Mouse (Mus musculus): Measurements from ENCODE around the gene Cluh. TPM values are rescaled to one million over a fixed set of nuclear protein-coding genes. Genes with fewer than 3 reads are reported as not detected.

Gene Cluh
- polyA plus RNA-seq, 1 experiment from 2014 or later: 18.9 TPM

- Histone ChIP-seq H3K27ac (replicated peaks) (no peak overlapping the region), H3K9ac (replicated peaks) (no peak overlapping the region), H3K27me3 (replicated peaks) (no peaks in the 10 kb centered on the region), H3K4me1 (no peaks in the 10 kb centered on the region), H3K4me3 (replicated peaks) (no peak overlapping the region), H3K9me3 (replicated peaks) (no peaks in the 10 kb centered on the region), H3K4me2 (no peak overlapping the region), H3K36me3 (peaks cover 17% of the 10 kb centered on the region)
- 82% methylated on average over 1 of the region's 1 CpGs for WGBS
- ATAC-seq (ENCODE audit: low FRiP score): no peak
Observed at GRCm38 (mm10) chr11:74692151-74692550, 42.9 kb downstream of the Cluh start.

GRCm38 (mm10) chr11:74699505-74699904 lies 50.2 kb downstream of the Cluh start:
- WGBS: 98% methylated on average over 2 of the region's 2 CpGs
- H3K9ac ChIP-seq (replicated peaks): no peak overlapping the region
- H3K4me2 ChIP-seq: no peak overlapping the region
- H3K4me1 ChIP-seq: no peaks in the 10 kb centered on the region; the same call in 1 of the 2 replicates
- H3K36me3 ChIP-seq: peaks cover 21% of the 10 kb centered on the region
- ATAC-seq (ENCODE audit: low FRiP score): no peak
- H3K27me3 ChIP-seq (replicated peaks): no peaks in the 10 kb centered on the region
- H3K9me3 ChIP-seq (replicated peaks): no peaks in the 10 kb centered on the region
- no peak overlapping the region for H3K4me3 ChIP-seq (replicated peaks)
- no peak overlapping the region for H3K27ac ChIP-seq (replicated peaks)

GRCm38 (mm10) chr11:74704068-74704467 lies 54.8 kb downstream of the Cluh start:
- H3K9me3 ChIP-seq (replicated peaks): no peaks in the 10 kb centered on the region
- no peak overlapping the region for H3K27ac ChIP-seq (replicated peaks)
- H3K27me3 ChIP-seq (replicated peaks): no peaks in the 10 kb centered on the region
- H3K4me1 ChIP-seq: peaks cover 6% of the 10 kb centered on the region; the same call in 1 of the 2 replicates
- peaks cover under 1% of the 10 kb centered on the region; the same call in 1 of the 2 replicates for H3K36me3 ChIP-seq
- ATAC-seq (ENCODE audit: low FRiP score): no peak
- 92% methylated on average over 2 of the region's 2 CpGs for WGBS
- H3K4me3 ChIP-seq (replicated peaks): no peak overlapping the region
- H3K4me2 ChIP-seq: no peak overlapping the region
- H3K9ac ChIP-seq (replicated peaks): no peak overlapping the region

GRCm38 (mm10) chr11:74708781-74709180 lies 59.5 kb downstream of the Cluh start:
- H3K36me3 ChIP-seq: no peaks in the 10 kb centered on the region
- peaks cover 9% of the 10 kb centered on the region for H3K4me1 ChIP-seq
- no peak overlapping the region for H3K4me2 ChIP-seq
- no peak overlapping the region for H3K4me3 ChIP-seq (replicated peaks)
- no peak for ATAC-seq (ENCODE audit: low FRiP score)
- H3K9me3 ChIP-seq (replicated peaks): no peaks in the 10 kb centered on the region
- no peak overlapping the region for H3K9ac ChIP-seq (replicated peaks)
- no peaks in the 10 kb centered on the region for H3K27me3 ChIP-seq (replicated peaks)
- 66% methylated on average over 1 of the region's 1 CpGs for WGBS
- no peak overlapping the region for H3K27ac ChIP-seq (replicated peaks)

- H3K9ac ChIP-seq (replicated peaks): no peak overlapping the region
- no peaks in the 10 kb centered on the region for H3K27me3 ChIP-seq (replicated peaks)
- H3K4me3 ChIP-seq (replicated peaks): no peak overlapping the region
- no peak for ATAC-seq (ENCODE audit: low FRiP score)
- no peaks in the 10 kb centered on the region for H3K9me3 ChIP-seq (replicated peaks)
- H3K27ac ChIP-seq (replicated peaks): no peak overlapping the region
- no peak overlapping the region for H3K4me2 ChIP-seq
- H3K4me1 ChIP-seq: peaks cover 7% of the 10 kb centered on the region
- H3K36me3 ChIP-seq: no peaks in the 10 kb centered on the region
- WGBS: 94% methylated on average over 1 of the region's 1 CpGs
Observed at GRCm38 (mm10) chr11:74710671-74711070, 61.4 kb downstream of the Cluh start.

GRCm38 (mm10) chr11:74715971-74716525 lies 66.8 kb downstream of the Cluh start:
- Histone ChIP-seq H3K27ac (replicated peaks) (no peak overlapping the region), H3K9me3 (replicated peaks) (no peaks in the 10 kb centered on the region), H3K4me2 (no peak overlapping the region), H3K4me3 (replicated peaks) (no peak overlapping the region), H3K27me3 (replicated peaks) (no peaks in the 10 kb centered on the region), H3K36me3 (no peaks in the 10 kb centered on the region), H3K9ac (replicated peaks) (no peak overlapping the region), H3K4me1 (peaks cover 32% of the 10 kb centered on the region)
- ATAC-seq (ENCODE audit: low FRiP score): no peak
- WGBS: 90% methylated on average over 3 of the region's 3 CpGs

Other genes with a start within 250 kb of the Cluh start
- gene Rap1gap2, start 38.6 kb upstream of the Cluh start, polyA plus RNA-seq (2015; fragmentation: Nextera tagmentation; extraction: Ambion mirVana): 13.1 and 13.7 TPM in 2 replicates
- gene Ccdc92b, start 29.9 kb upstream of the Cluh start, polyA plus RNA-seq (2015; fragmentation: Nextera tagmentation; extraction: Ambion mirVana): 2.4 and 3.6 TPM in 2 replicates
- 54.9 and 55.3 TPM in 2 replicates for gene Pafah1b1, start 75.2 kb downstream of the Cluh start, polyA plus RNA-seq (2015; fragmentation: Nextera tagmentation; extraction: Ambion mirVana)
- gene Mettl16, start 121.3 kb downstream of the Cluh start, polyA plus RNA-seq (2015; fragmentation: Nextera tagmentation; extraction: Ambion mirVana): 45.5 and 53.7 TPM in 2 replicates
- 7.0 and 7.3 TPM in 2 replicates for gene Mnt, start 181.4 kb downstream of the Cluh start, polyA plus RNA-seq (2015; fragmentation: Nextera tagmentation; extraction: Ambion mirVana)
- 24.1 and 27.3 TPM in 2 replicates for gene Sgsm2, start 247.6 kb downstream of the Cluh start, polyA plus RNA-seq (2015; fragmentation: Nextera tagmentation; extraction: Ambion mirVana)
- 28.1 and 32.8 TPM in 2 replicates for gene Tsr1, start 248.6 kb downstream of the Cluh start, polyA plus RNA-seq (2015; fragmentation: Nextera tagmentation; extraction: Ambion mirVana)